Mouse (Mus musculus): ENCODE data around the gene Wasf1.

Gene Wasf1

DNA sequence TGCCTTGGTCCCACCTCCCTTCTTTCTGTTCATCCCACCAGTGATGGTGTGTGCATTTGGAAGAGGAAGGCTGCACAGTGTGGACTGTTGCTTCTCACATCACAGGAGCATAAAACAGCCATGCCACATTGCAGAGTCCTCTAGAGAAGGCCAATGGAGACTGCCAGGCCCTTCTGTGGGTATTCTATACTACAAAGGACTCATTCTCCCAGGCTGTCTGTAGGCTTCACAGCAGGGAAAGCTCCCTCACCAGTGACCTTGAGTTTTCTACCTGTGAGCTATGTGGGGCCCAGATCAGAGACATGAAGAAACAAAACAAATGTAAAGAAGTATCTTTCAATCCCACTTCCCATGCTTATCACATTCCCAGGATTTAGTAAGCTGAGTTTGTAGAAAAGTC, 100.5 kb downstream of the Wasf1 start:
- in situ Hi-C loops (cut with MboI, MseI) = no loop called here

DNA sequence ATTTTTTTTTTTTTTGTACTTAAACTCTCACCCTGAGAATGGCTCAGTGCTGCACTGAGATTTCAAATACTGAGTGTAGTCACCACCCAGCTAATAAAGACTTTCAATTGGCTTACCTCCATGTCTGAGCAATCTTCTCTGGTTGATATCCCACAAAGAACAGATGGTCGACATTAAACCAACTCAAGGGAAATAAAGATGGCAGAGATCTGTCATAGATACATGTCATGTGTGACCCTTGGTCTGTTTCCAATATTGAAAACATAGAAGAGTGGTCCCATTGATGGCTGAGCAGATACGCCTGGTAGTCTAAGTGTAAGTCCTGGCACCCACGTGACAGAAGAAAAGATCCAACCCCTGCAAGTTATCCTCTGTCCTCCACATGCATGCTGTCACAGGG, 101.3 kb downstream of the Wasf1 start:
- in situ Hi-C loops (cut with MboI, MseI) = no loop called here

DNA sequence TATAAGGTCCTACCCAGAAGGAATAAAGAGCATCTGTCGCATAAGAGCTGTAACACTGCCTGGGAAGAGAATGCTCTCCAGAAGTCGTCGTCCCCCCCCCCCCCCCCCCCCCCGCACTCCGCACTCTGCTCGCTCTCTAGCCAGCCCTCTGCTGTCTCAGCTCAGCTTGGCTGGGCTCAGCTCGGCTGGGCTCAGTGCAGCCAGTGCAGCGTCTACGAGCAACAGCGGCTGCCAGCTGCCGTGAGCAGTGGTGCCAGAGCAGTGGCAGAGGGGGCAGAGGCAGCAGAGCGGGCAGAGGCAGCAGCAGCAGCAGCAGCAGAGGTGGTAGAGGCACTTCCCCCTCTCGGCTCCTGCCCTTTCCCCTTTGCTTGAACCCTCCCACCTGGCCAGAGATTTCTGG, 102.1 kb downstream of the Wasf1 start:
- in situ Hi-C loops (cut with MboI, MseI) = no loop called here
